Mouse (Mus musculus): ENCODE data around the gene Set. TPM values are rescaled to one million over a fixed set of nuclear protein-coding genes. Genes with fewer than 3 reads are reported as not detected.
"Not testable (repeated sequence)": the region's sequence is repeated elsewhere in the genome, so short reads cannot be mapped to it uniquely, and the experiment has no call there.

Gene Set
- polyA plus RNA-seq, 1 experiment from 2014 or later, result 557 TPM

DNA sequence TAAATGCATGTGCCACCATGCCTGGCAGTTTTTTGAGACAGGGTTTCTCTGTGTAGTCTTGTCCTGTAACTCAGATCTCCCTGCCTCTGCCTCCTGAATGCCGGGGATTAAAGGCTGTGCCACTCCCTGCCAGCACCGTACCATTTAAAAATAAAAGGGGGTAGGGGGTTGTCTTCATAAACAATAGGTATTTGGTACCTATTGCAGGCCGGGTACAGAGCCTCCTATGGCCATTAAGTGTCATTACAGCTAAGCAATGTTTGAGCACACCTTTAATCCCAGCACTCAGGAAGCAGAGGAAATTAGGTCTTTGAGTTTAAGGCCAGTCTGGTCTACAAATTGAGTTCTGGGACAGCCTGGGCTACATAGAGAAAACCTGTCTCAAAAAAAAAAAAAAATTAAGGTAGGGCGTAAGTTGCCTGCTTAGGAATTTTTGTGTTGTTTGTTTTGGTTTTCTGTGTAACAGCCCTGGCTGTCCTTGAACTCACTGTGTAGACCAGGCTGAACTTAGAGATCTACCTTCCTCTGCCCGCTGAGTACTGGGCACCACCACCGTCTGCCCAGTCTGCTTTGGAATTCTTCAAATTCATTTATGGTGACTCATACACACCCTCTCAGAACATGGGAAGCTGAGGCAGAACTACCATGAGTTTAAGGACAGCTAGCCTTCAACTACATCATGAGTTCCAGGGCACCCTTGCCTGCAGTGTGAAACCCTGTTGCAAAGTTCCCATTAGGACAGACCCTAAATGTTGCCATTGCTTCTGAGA lies 5.0 kb upstream of the Set start:
- H3K27ac ChIP-seq (ENCODE audit: low read depth), result no peak overlapping the region
- ATAC-seq (replicated peaks; ENCODE audit: low FRiP score, low TSS enrichment, low read depth) (no peak), DNase-seq (ENCODE audit: low spot score) (no peak)
- no peak overlapping the region for H3K4me3 ChIP-seq (ENCODE audit: low read depth, low read length)
- no peaks in the 10 kb centered on the region; the same call in 1 of the 2 replicates for H3K4me1 ChIP-seq (replicated peaks; ENCODE audit: control insufficient read depth, insufficient read depth, low read length)
- WGBS, result 33% methylated on average over 6 of the region's 6 CpGs
- H3K27me3 ChIP-seq (replicated peaks; ENCODE audit: control insufficient read depth, insufficient read depth, low read length), result no peaks in the 10 kb centered on the region
- H3K9ac ChIP-seq (ENCODE audit: low read length), result no peak overlapping the region
- no peaks in the 10 kb centered on the region for H3K36me3 ChIP-seq (ENCODE audit: control insufficient read depth, insufficient read depth, low read length)
- H3K4me2 ChIP-seq (ENCODE audit: low read length), result no peak overlapping the region
- H3K9me3 ChIP-seq (ENCODE audit: control insufficient read depth, low read length), result no peaks in the 10 kb centered on the region

DNA sequence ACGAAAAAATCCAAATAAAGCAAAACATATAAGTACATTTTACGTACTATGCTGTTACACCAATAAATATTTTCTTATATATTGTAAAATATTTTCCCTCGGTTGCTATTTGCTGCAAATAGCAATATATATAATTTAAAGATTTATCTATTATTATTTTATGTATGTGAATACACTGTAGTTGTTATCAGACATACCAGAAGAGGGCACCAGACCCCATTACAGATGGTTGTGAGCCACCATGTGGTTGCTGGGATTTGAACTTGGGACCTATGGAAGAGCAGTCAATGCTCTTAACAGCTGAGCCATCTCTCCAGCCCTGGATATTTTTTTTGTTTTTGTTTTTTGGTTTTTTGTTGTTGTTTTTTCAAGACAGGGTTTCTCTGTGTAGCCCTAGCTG lies 1.9 kb upstream of the Set start:
- H3K9ac ChIP-seq (ENCODE audit: low read length); H3K27ac ChIP-seq (ENCODE audit: low read depth); DNase-seq (ENCODE audit: low spot score); H3K9me3 ChIP-seq (ENCODE audit: control insufficient read depth, low read length); H3K4me1 ChIP-seq (replicated peaks; ENCODE audit: control insufficient read depth, insufficient read depth, low read length); ATAC-seq (replicated peaks; ENCODE audit: low FRiP score, low TSS enrichment, low read depth); H3K36me3 ChIP-seq (ENCODE audit: control insufficient read depth, insufficient read depth, low read length); H3K27me3 ChIP-seq (replicated peaks; ENCODE audit: control insufficient read depth, insufficient read depth, low read length); H3K4me2 ChIP-seq (ENCODE audit: low read length); H3K4me3 ChIP-seq (ENCODE audit: low read depth, low read length): not testable (repeated sequence)
- 95% methylated on average over 3 of the region's 3 CpGs for WGBS

DNA sequence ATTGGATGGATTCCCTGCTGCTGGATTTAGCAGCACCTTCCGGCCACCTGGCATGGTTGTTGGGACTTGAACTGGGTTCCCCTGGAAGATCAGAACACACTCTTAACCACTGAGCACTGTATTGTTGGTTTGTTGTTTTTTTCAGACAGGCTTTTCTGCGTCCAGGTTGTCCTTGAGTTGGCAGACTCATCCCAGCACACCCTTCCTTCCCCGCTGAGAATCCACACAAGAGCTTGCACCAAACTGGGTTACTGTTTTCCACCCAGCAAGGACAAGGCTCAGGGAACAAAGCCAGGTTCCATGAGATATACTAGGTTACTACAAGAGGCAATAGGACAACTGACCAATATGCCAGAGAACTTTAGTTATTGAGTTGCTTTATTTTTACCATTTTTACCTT lies 442 bp upstream of the Set start:
- WGBS, result 86% methylated on average over 3 of the region's 3 CpGs
- no peak for ATAC-seq (replicated peaks; ENCODE audit: low FRiP score, low TSS enrichment, low read depth)

DNA sequence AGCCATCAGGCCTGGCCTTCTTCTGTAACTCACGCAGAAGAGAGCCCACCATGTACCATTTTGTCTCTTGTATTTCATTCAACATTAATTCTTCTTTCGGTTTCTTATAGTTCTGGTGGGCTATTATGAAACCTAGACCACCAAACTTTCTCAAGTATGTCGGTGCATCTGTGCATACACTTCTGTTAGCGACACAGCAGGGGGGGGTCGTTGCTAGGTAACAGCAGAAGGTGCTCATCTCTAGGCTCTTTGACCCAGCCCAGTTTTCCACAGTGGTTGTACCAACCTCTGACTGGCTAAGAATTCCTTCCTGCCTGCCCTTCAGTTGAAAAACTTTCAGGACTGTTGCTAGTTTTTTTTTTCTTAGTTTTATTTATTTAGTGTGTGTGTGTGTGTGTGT lies 1.2 kb downstream of the Set start:
- ATAC-seq (replicated peaks; ENCODE audit: low FRiP score, low TSS enrichment, low read depth) (no peak), DNase-seq (ENCODE audit: low spot score) (no peak)
- no peak overlapping the region for H3K4me3 ChIP-seq (ENCODE audit: low read depth, low read length)
- 58% methylated on average over 5 of the region's 5 CpGs for WGBS
- no peaks in the 10 kb centered on the region for H3K27me3 ChIP-seq (replicated peaks; ENCODE audit: control insufficient read depth, insufficient read depth, low read length)
- no peak overlapping the region for H3K9ac ChIP-seq (ENCODE audit: low read length)
- peaks cover 8% of the 10 kb centered on the region for H3K4me1 ChIP-seq (replicated peaks; ENCODE audit: control insufficient read depth, insufficient read depth, low read length)
- H3K36me3 ChIP-seq (ENCODE audit: control insufficient read depth, insufficient read depth, low read length), result no peaks in the 10 kb centered on the region
- H3K4me2 ChIP-seq (ENCODE audit: low read length), result no peak overlapping the region
- H3K27ac ChIP-seq (ENCODE audit: low read depth), result no peak overlapping the region
- no peaks in the 10 kb centered on the region for H3K9me3 ChIP-seq (ENCODE audit: control insufficient read depth, low read length)

More for the DNA sequence above, 442 bp upstream of the Set start:
- no peaks in the 10 kb centered on the region for H3K27me3 ChIP-seq (replicated peaks; ENCODE audit: control insufficient read depth, insufficient read depth, low read length)
- no peaks in the 10 kb centered on the region for H3K36me3 ChIP-seq (ENCODE audit: control insufficient read depth, insufficient read depth, low read length)
- H3K4me1 ChIP-seq (replicated peaks; ENCODE audit: control insufficient read depth, insufficient read depth, low read length), result peaks cover 3% of the 10 kb centered on the region; the same call in 1 of the 2 replicates
- DNase-seq (ENCODE audit: low spot score), result no peak
- no peak overlapping the region for H3K4me2 ChIP-seq (ENCODE audit: low read length)
- H3K9me3 ChIP-seq (ENCODE audit: control insufficient read depth, low read length), result no peaks in the 10 kb centered on the region
- no peak overlapping the region for H3K4me3 ChIP-seq (ENCODE audit: low read depth, low read length)
- no peak overlapping the region for H3K27ac ChIP-seq (ENCODE audit: low read depth)
- H3K9ac ChIP-seq (ENCODE audit: low read length), result no peak overlapping the region

DNA sequence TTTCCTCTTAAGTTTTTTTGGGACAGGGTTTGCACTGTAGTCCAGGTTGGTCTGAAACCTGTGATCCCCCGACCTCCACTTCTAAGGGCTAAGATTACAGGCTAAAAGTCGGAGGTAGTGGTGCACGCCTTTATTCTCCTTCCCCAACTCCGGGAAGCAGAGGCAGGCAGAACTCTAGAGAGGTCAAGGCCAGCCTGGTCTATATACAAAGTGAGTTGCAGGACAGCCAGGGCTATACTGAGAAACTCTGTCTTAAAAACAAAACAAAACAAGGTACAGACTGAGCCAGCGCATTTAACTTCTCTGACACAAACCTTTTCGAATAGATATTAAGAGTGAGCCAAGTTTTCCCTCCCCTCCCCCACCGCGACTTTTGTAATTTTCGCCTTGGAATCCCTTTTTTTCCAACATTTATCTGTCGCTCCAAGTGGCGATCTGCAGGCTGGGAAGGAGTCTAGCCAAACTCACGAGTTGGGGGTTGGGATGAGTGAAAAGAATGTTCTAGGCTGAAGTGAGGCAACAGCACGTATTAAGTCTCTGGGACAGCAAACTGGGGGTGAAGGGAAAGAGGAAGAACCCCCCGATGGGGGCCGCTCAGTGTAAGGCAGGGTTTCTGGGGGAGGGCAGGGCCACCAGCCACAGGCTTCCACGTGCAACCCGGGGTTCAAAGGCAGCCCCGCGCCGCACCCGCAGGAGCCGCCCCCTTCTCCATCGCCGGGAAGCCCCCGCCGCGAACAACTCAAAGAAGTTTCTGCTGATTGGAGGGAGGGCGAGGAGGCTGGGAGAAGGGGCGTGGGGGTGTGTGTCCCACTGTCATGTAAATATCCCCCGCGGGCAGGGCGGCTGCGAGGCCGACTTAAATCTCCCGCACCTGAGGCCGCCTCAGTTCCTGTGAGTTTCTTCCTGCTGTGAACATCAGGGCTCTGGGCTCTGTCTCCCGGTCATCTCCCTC lies 4.3 kb downstream of the Set start:
- WGBS, result 6% methylated on average over 37 of the region's 37 CpGs
- peak overlapping the region; percentile 90 for H3K4me2 ChIP-seq (ENCODE audit: low read length)
- peak overlapping the region; percentile 57 for H3K4me3 ChIP-seq (ENCODE audit: low read depth, low read length)
- H3K4me1 ChIP-seq (replicated peaks; ENCODE audit: control insufficient read depth, insufficient read depth, low read length), result peaks cover 21% of the 10 kb centered on the region
- H3K27ac ChIP-seq (ENCODE audit: low read depth), result peak overlapping the region; percentile 89
- H3K9ac ChIP-seq (ENCODE audit: low read length), result peak overlapping the region; percentile 67
- H3K36me3 ChIP-seq (ENCODE audit: control insufficient read depth, insufficient read depth, low read length), result no peaks in the 10 kb centered on the region
- DNase-seq (ENCODE audit: low spot score) (peak; percentile 80), ATAC-seq (replicated peaks; ENCODE audit: low FRiP score, low TSS enrichment, low read depth) (peak; percentile 30)
- H3K9me3 ChIP-seq (ENCODE audit: control insufficient read depth, low read length), result no peaks in the 10 kb centered on the region
- no peaks in the 10 kb centered on the region for H3K27me3 ChIP-seq (replicated peaks; ENCODE audit: control insufficient read depth, insufficient read depth, low read length)

DNA sequence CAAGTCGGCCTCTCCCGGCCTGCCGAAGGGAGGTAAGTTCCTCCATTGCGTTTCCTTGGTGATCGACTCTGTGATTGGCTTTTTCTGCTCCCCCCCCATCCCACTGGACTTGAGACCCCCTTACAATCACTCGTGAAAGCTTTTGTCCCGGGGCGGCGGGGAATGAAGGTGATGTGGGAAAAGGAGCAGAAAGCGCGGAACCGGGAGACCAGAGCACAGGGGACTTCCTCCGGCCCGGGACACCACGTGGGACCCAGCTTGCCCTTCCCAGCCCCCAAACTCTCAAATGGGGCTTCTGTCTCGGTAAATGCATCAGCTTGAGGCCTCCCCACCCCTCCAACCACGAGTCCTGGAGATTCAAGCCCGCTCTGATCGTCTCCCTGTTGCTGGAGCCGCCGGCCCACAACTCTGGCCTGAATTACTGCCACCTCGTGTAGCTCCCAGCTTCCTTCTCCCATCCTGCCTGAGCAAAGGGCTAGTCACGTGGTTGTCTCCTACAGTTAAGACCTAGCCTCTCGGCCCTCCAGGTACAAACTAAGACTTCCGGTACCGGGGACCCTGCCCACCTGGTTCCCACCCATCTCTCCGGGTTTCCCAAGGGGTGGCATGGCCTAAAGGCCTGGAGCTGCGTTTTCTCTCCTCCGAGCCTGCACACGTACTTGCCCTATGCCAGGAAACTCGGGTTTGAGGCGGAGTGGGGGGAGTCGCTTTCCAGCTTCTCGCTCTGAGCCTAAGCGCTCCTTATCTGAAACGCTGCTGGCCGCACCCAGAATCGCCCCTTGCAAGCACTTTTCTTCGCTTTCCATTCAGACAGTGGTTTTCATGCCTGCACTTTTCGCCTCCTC lies 5.3 kb downstream of the Set start:
- Histone ChIP-seq H3K4me1 (replicated peaks; ENCODE audit: control insufficient read depth, insufficient read depth, low read length) (peaks cover 21% of the 10 kb centered on the region), H3K4me2 (ENCODE audit: low read length) (peak overlapping the region; percentile 90), H3K27ac (ENCODE audit: low read depth) (peak overlapping the region; percentile 89), H3K9me3 (ENCODE audit: control insufficient read depth, low read length) (no peaks in the 10 kb centered on the region), H3K4me3 (ENCODE audit: low read depth, low read length) (peak overlapping the region; percentile 57), H3K36me3 (ENCODE audit: control insufficient read depth, insufficient read depth, low read length) (no peaks in the 10 kb centered on the region), H3K9ac (ENCODE audit: low read length) (peak overlapping the region; percentile 67), H3K27me3 (replicated peaks; ENCODE audit: control insufficient read depth, insufficient read depth, low read length) (no peaks in the 10 kb centered on the region)
- WGBS, result under 1% methylated on average over 40 of the region's 40 CpGs
- peak; percentile 36; the same call in 1 of the 2 replicates for ATAC-seq (replicated peaks; ENCODE audit: low FRiP score, low TSS enrichment, low read depth)
- DNase-seq (ENCODE audit: low spot score), result peak; percentile 90

DNA sequence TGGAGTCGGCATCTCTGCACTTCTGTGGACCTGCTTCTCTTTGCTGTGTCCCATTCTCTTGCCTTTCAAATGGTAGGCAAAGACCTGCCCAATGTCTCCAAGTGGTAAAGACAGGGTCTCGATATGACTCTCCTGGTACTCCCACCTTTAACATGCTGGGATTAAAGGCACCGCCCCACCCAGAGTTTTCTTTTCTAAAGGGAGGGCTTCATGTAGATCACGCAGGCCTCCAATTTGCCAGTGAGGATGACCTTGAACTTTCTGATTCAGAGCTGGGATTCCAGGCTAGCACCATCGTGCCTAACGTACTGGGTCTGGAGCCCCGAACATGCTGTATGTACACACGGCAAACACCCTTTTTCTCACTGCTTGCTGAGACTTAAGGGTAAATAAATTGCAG lies 6.1 kb downstream of the Set start:
- Histone ChIP-seq H3K4me2 (ENCODE audit: low read length) (peak overlapping the region; percentile 90), H3K27me3 (replicated peaks; ENCODE audit: control insufficient read depth, insufficient read depth, low read length) (no peaks in the 10 kb centered on the region), H3K9ac (ENCODE audit: low read length) (peak overlapping the region; percentile 67), H3K27ac (ENCODE audit: low read depth) (peak overlapping the region; percentile 89), H3K4me3 (ENCODE audit: low read depth, low read length) (peak overlapping the region; percentile 57), H3K4me1 (replicated peaks; ENCODE audit: control insufficient read depth, insufficient read depth, low read length) (peaks cover 22% of the 10 kb centered on the region), H3K9me3 (ENCODE audit: control insufficient read depth, low read length) (no peaks in the 10 kb centered on the region), H3K36me3 (ENCODE audit: control insufficient read depth, insufficient read depth, low read length) (peaks cover 2% of the 10 kb centered on the region)
- 3% methylated on average over 8 of the region's 8 CpGs for WGBS
- no peak for DNase-seq (ENCODE audit: low spot score)
- ATAC-seq (replicated peaks; ENCODE audit: low FRiP score, low TSS enrichment, low read depth), result no peak

DNA sequence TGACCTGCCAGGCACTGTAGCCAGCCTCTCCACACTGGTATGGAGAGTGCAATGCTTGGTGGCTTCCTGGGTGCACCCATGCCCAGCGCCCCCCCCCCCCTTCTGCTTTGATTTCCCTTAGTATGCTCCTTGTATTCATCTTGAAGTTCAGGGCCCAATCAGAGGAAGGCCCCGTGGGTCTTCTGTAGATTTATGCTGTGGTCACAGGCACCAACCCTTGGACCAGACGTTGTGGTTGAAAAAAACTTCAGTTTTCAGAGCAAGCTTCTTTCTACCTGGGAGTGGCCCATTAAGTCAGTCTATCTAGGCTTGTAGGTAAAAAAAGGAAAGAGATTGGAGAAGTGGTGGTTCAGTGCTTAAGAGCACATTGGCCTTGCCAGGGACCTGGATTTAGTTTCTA lies 6.6 kb downstream of the Set start:
- Histone ChIP-seq H3K9me3 (ENCODE audit: control insufficient read depth, low read length) (no peaks in the 10 kb centered on the region), H3K4me1 (replicated peaks; ENCODE audit: control insufficient read depth, insufficient read depth, low read length) (peaks cover 26% of the 10 kb centered on the region), H3K27me3 (replicated peaks; ENCODE audit: control insufficient read depth, insufficient read depth, low read length) (no peaks in the 10 kb centered on the region), H3K4me2 (ENCODE audit: low read length) (peak overlapping the region; percentile 90), H3K27ac (ENCODE audit: low read depth) (no peak overlapping the region; the same call in 1 of the 2 replicates), H3K36me3 (ENCODE audit: control insufficient read depth, insufficient read depth, low read length) (peaks cover 8% of the 10 kb centered on the region), H3K9ac (ENCODE audit: low read length) (peak overlapping the region; percentile 67), H3K4me3 (ENCODE audit: low read depth, low read length) (peak overlapping the region; percentile 57)
- DNase-seq (ENCODE audit: low spot score) (no peak), ATAC-seq (replicated peaks; ENCODE audit: low FRiP score, low TSS enrichment, low read depth) (no peak)
- 10% methylated on average over 3 of the region's 3 CpGs for WGBS
